8 mouse cellular contexts compared by ENCODE assay signal in genomic region chr13:51975330-51975729, GRCm38 (mm10).
DNase-seq lines count a peak whose midpoint lies in the region; ATAC-seq and TF ChIP-seq lines count a peak whose summit lies in the region.

No protein-coding gene starts in this region.

- in situ Hi-C loops in Patski (cut with MboI; ENCODE audit: low pct_unique_long_range_greater_than_20kb): no loop called here

- H3K4me3 ChIP-seq in hindbrain, embryonic 13.5 days: no peak overlapping the region
- no peak overlapping the region for H3K4me3 ChIP-seq in hindbrain, embryonic 11.5 days (ENCODE audit: low read depth, low read length)
- H3K4me3 ChIP-seq in liver, embryonic 12.5 days: peak overlapping the region; percentile 8; the same call in 1 of the 2 replicates

- CTCF ChIA-PET in Patski (lab: Charles Lee): interaction anchor here (1.0 to 6.3 kb wide), 5 partner anchors 24 to 248 kb away, joined by 3 to 39 read pairs (median 3); partner anchors contain the start of gene Gadd45g

- POLR2A ChIA-PET in Patski (lab: Charles Lee): interaction anchor here (1.6 kb wide), 1 partner anchor 8 kb away, joined by 5 read pairs; no protein-coding TSS in a partner anchor

- 0 out of 2 replicates have a peak overlapping the region, but pooled peaks have one; percentile 4 for H3K27ac ChIP-seq in hindbrain, embryonic 13.5 days
- no peak overlapping the region for H3K27ac ChIP-seq in hindbrain, embryonic 11.5 days (ENCODE audit: low read depth, low read length)
- H3K27ac ChIP-seq in liver, embryonic 12.5 days: peak overlapping the region; percentile 91

- no peak overlapping the region for H3K4me2 ChIP-seq in hindbrain, embryonic 13.5 days
- no peak overlapping the region for H3K4me2 ChIP-seq in hindbrain, embryonic 11.5 days (replicated peaks; ENCODE audit: low read depth, low read length)
- H3K4me2 ChIP-seq in liver, embryonic 12.5 days: peak overlapping the region; percentile 69

- intact Hi-C loops in heart, postnatal 10 days (cut with DNase I): loop anchor here (1.0 to 5.0 kb wide), 2 partner anchors 129 to 247 kb away; partner anchors contain the start of gene Gadd45g

- H3K9ac ChIP-seq in hindbrain, embryonic 13.5 days: no peak overlapping the region
- H3K9ac ChIP-seq in hindbrain, embryonic 11.5 days (ENCODE audit: low read depth, low read length): no peak overlapping the region
- peak overlapping the region; percentile 69 for H3K9ac ChIP-seq in liver, embryonic 12.5 days

- peaks cover 5% of the 10 kb centered on the region; the same call in 1 of the 2 replicates for H3K9me3 ChIP-seq in hindbrain, embryonic 13.5 days
- no peaks in the 10 kb centered on the region for H3K9me3 ChIP-seq in hindbrain, embryonic 11.5 days (ENCODE audit: control insufficient read depth, low read length)
- peaks cover 13% of the 10 kb centered on the region for H3K9me3 ChIP-seq in liver, embryonic 12.5 days (replicated peaks)

- no peaks in the 10 kb centered on the region for H3K36me3 ChIP-seq in hindbrain, embryonic 13.5 days
- H3K36me3 ChIP-seq in hindbrain, embryonic 11.5 days (ENCODE audit: control insufficient read depth, insufficient read depth, low read length): no peaks in the 10 kb centered on the region
- no peaks in the 10 kb centered on the region; the same call in 1 of the 2 replicates for H3K36me3 ChIP-seq in liver, embryonic 12.5 days

- no peak for ATAC-seq in hindbrain, embryonic 13.5 days (ENCODE audit: low FRiP score)
- ATAC-seq in hindbrain, embryonic 11.5 days (ENCODE audit: low FRiP score): no peak
- peak; percentile 6 for ATAC-seq in Patski
- no peak for ATAC-seq in liver, embryonic 12.5 days
- ATAC-seq in monocyte, adult 5-6 weeks (replicated peaks; ENCODE audit: insufficient number of reproducible peaks, low FRiP score, low TSS enrichment, poor library complexity, severe bottlenecking): no peak
- no peak for ATAC-seq in inflammation-experienced regulatory T-cells, adult 6 months

- TF ChIP-seq CTCF in Patski (IDR thresholded peaks at IDR 0.05): no peak

- 78% methylated on average over 10 of the region's 10 CpGs for WGBS in hindbrain, embryonic 13.5 days
- 73% methylated on average over 10 of the region's 10 CpGs for WGBS in hindbrain, embryonic 11.5 days
- WGBS in liver, embryonic 12.5 days (ENCODE audit: insufficient replicate concordance): 65% methylated on average over 10 of the region's 10 CpGs

- no peak for DNase-seq in hindbrain, embryonic 11.5 days (ENCODE audit: low spot score)
- no peak for DNase-seq in Patski (ENCODE audit: low read depth, low spot score)
- peak; percentile 52 to 54 for DNase-seq in heart, postnatal 10 days
- no peak for DNase-seq in lung, postnatal 36 days

- peaks cover 16% of the 10 kb centered on the region; the same call in 1 of the 2 replicates for H3K27me3 ChIP-seq in hindbrain, embryonic 13.5 days
- H3K27me3 ChIP-seq in hindbrain, embryonic 11.5 days (ENCODE audit: control insufficient read depth, insufficient read depth, low read length): no peaks in the 10 kb centered on the region
- no peaks in the 10 kb centered on the region for H3K27me3 ChIP-seq in Patski
- no peaks in the 10 kb centered on the region for H3K27me3 ChIP-seq in liver, embryonic 12.5 days (replicated peaks)

- H3K4me1 ChIP-seq in hindbrain, embryonic 13.5 days (replicated peaks): peaks cover 16% of the 10 kb centered on the region
- no peaks in the 10 kb centered on the region; the same call in 1 of the 2 replicates for H3K4me1 ChIP-seq in hindbrain, embryonic 11.5 days (replicated peaks; ENCODE audit: control insufficient read depth, insufficient read depth, low read length)
- peaks cover 69% of the 10 kb centered on the region for H3K4me1 ChIP-seq in liver, embryonic 12.5 days

Comparison
In these comparisons a context has a peak if more than half of its experiments do, and no peak if none do; other contexts are left out.
1. DNase-seq: peak in heart, postnatal 10 days (2 of 2); none in hindbrain, embryonic 11.5 days (single experiment), Patski (single experiment) and lung, postnatal 36 days (single experiment).